Mouse (Mus musculus) megakaryocyte, embryonic 14.5 days (primary cell): ENCODE measurements around the gene Stat5a.

Experiments
- FLI1 ChIP-seq: IDR thresholded peaks from 2 replicates; pipeline ENCODE4 v1.6.1; 2012; ENCODE audit warnings: low read length, inconsistent platforms, mixed read lengths
- GATA1 ChIP-seq: IDR thresholded peaks from 3 replicates; pipeline ENCODE4 v1.6.1; 2012; ENCODE audit warnings: mixed read lengths, low read length, inconsistent platforms, borderline replicate concordance

GRCm38 (mm10) chr11:100849456-100850037 is 9.6 kb upstream of the Stat5a start:
- TF ChIP-seq GATA1 (no peak), FLI1 (no peak)
